Mouse (Mus musculus) natural killer cell, adult 2 months (primary cell): ENCODE results near the gene Foxf2.

ENCODE experiments used
- DNase-seq, 2 experiments: peaks; one replicate each; pipeline ENCODE4 v3.0.0; 2022; ENCODE audit warnings: low spot score in 2 of 2

The Foxf2 gene

GRCm38 (mm10) chr13:31626183-31626801, 676 bp downstream of the Foxf2 start:
- DNase-seq, result no peak

GRCm38 (mm10) chr13:31626991-31627625, 1.5 kb downstream of the Foxf2 start:
- no peak for DNase-seq

- no peak for DNase-seq
Measured at GRCm38 (mm10) chr13:31627864-31628690, 2.5 kb downstream of the Foxf2 start.

- no peak for DNase-seq
Measured at GRCm38 (mm10) chr13:31628691-31629180, 3.1 kb downstream of the Foxf2 start.

- no peak for DNase-seq
Measured at GRCm38 (mm10) chr13:31629321-31629851, 3.8 kb downstream of the Foxf2 start.

- no peak for DNase-seq
Measured at GRCm38 (mm10) chr13:31630051-31630450, 4.4 kb downstream of the Foxf2 start.

- no peak for DNase-seq
Measured at GRCm38 (mm10) chr13:31630551-31630950, 4.9 kb downstream of the Foxf2 start.

- no peak for DNase-seq
Measured at GRCm38 (mm10) chr13:31631291-31631690, 5.7 kb downstream of the Foxf2 start.

- DNase-seq, result peak; percentile 14 to 49
Measured at GRCm38 (mm10) chr13:31632450-31632849, 6.8 kb downstream of the Foxf2 start.

- no peak for DNase-seq
Measured at GRCm38 (mm10) chr13:31633259-31633658, 7.6 kb downstream of the Foxf2 start.

- no peak for DNase-seq
Measured at GRCm38 (mm10) chr13:31635546-31635945, 9.9 kb downstream of the Foxf2 start.

GRCm38 (mm10) chr13:31641517-31641916, 15.9 kb downstream of the Foxf2 start:
- no peak for DNase-seq

GRCm38 (mm10) chr13:31652131-31652745, 26.6 kb downstream of the Foxf2 start:
- DNase-seq, result no peak

- no peak for DNase-seq
Measured at GRCm38 (mm10) chr13:31656249-31656648, 30.6 kb downstream of the Foxf2 start.

- no peak for DNase-seq
Measured at GRCm38 (mm10) chr13:31658212-31658611, 32.6 kb downstream of the Foxf2 start.

GRCm38 (mm10) chr13:31658963-31659362, 33.3 kb downstream of the Foxf2 start:
- peak in 1 of 2 experiments; percentile 4 for DNase-seq

GRCm38 (mm10) chr13:31661211-31661610, 35.6 kb downstream of the Foxf2 start:
- DNase-seq, result no peak

GRCm38 (mm10) chr13:31665376-31665775, 39.8 kb downstream of the Foxf2 start:
- no peak for DNase-seq

- DNase-seq, result no peak
Measured at GRCm38 (mm10) chr13:31667919-31668524, 42.4 kb downstream of the Foxf2 start.

GRCm38 (mm10) chr13:31672093-31672492, 46.5 kb downstream of the Foxf2 start:
- DNase-seq, result no peak
